Mouse (Mus musculus) brain, embryonic 14.5 days (tissue): ENCODE data around the gene Map1b. TPM values are rescaled to one million over a fixed set of nuclear protein-coding genes. Genes with fewer than 3 reads are reported as not detected.
A peak's percentile ranks its signal among the peaks of the same experiment; 100 is the strongest.

Experiments used
- DNase-seq: peaks from one replicate; pipeline ENCODE4 v3.0.0-alpha.2; 2011; ENCODE audit warnings: low read depth
- CTCF ChIP-seq: fragments of 200-500 bp; IDR thresholded peaks from 2 replicates; pipeline ENCODE4 v1.5.1; 2012; ENCODE audit warnings: inconsistent platforms, mild to moderate bottlenecking, moderate library complexity, borderline replicate concordance; ENCODE audit not compliant: insufficient read depth, insufficient read length; ENCODE audit errors: extremely low read depth
- POLR2A ChIP-seq: fragments of 200-500 bp; IDR thresholded peaks from 2 replicates; pipeline ENCODE4 v1.6.1; 2012; ENCODE audit warnings: mild to moderate bottlenecking, inconsistent platforms, borderline replicate concordance; ENCODE audit not compliant: poor library complexity, insufficient read depth, insufficient read length, severe bottlenecking; ENCODE audit errors: extremely low read depth
- polyA plus RNA-seq: library from polyadenylated mRNA; depleted of rRNA; stranded (reverse); fragments of >200 nt; gene quantifications from 2 replicates; pipeline ENCODE4 v1.2.3, GENCODE M21; 2012; rRNA removed

The Map1b gene
- 124 and 338 TPM in 2 replicates for polyA plus RNA-seq

DNA sequence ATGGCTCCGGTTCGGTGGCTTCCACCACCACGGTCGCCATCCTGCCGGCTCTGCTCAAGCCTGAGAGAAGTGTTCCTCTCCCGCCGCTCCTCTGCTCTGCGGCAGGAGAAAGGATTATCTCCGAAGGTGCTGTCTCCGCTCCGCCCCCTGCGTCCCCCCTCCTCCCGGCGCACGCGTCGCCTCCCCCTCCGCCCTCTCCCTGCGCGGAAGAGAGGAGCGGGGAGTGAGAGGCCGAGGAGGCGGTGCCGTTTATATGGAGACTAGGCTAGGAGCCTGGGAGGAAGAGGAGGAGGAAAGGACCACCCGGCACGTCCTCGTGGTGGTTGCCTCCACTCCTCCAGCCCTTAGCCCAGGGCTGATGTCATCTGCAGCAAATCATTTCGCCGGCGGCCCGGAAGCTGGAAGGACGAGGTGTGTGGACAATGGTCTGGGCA lies at the start of gene Map1b:
Gene Map1b, minus strand, starts transcription at position 93 of the 434 bp plus-strand sequence.
- TF ChIP-seq POLR2A (peak; percentile 78; the same call in 1 of the 2 replicates), CTCF (no peak)
- DNase-seq: peak; percentile 96

DNA sequence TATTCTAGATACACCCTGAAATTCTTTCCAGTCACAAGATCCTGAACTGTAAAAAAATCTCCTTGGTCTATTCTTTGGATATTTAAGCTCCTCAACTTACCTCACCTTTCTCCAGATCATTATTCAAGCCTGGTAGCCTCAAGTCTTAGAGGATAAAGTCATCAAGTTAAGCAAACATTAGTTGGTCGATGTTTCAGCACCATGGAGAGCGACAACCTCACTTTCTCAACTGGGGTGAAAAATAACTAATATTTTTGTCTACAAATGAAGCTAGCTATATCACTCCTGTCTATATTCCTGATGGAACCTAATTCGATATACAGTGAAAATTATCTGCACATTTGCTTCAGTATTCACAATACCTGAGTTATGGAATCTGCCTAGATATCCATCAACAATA lies 48.0 kb upstream of the Map1b start:
- TF ChIP-seq POLR2A (no peak), CTCF (no peak)
- DNase-seq: peak; percentile 42

DNA sequence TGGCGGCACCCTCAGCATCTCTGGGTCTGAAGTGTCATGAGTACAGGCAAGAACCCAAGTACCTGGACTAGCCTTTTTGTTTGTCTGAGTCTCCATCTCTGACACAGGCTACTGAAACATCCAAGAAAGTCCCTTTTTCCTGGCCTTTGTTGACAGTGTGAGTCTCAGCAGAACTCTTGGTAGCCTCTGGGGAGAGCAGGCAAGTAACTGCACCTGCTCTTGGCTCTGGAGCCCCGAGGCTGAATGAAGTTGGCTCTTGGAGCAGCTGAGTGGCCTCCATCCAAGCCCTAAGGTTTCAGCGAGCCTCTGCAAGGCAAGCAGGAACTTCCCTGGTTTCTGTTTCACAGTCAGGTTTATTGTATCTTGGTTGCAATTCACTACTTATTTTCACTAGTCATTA lies 46.7 kb upstream of the Map1b start:
- peak; percentile 63 for DNase-seq

DNA sequence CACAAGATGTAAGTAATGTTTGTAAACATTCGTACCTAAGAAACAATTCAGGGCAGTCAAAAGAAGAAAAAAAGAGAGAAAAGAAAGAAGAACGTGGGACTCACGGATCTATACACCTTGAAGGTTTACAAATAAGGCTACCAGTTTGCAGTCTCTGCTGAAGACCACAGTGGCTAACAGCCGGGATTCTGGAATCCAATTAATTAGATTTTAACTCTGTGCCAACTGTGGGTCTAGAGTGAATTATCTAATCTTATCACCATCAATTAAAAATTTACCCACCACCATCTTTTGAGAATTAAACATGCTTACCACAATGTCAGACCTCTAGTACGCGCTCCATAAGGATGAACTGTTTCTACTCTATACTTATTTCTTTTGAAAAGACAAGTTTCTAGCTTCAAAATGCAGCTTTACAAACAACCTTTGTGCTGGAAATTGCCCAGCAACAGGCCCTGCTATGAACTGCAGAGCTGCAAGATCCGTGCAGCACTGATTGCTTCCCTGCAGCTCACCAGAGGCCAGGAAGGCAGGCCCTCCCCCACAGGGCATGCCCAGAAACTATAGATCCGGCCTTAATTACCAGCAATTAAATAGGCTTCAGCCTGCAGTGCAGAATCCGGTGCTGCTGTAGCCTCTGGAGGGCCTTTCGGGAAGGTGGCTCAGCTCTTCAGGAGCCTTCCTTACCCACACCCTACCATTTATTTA lies 45.7 kb upstream of the Map1b start:
- peak; percentile 90 for DNase-seq
- TF ChIP-seq CTCF (no peak), POLR2A (no peak)

More for the DNA sequence above, 46.7 kb upstream of the Map1b start:
- no peak for TF ChIP-seq CTCF
- no peak for TF ChIP-seq POLR2A

DNA sequence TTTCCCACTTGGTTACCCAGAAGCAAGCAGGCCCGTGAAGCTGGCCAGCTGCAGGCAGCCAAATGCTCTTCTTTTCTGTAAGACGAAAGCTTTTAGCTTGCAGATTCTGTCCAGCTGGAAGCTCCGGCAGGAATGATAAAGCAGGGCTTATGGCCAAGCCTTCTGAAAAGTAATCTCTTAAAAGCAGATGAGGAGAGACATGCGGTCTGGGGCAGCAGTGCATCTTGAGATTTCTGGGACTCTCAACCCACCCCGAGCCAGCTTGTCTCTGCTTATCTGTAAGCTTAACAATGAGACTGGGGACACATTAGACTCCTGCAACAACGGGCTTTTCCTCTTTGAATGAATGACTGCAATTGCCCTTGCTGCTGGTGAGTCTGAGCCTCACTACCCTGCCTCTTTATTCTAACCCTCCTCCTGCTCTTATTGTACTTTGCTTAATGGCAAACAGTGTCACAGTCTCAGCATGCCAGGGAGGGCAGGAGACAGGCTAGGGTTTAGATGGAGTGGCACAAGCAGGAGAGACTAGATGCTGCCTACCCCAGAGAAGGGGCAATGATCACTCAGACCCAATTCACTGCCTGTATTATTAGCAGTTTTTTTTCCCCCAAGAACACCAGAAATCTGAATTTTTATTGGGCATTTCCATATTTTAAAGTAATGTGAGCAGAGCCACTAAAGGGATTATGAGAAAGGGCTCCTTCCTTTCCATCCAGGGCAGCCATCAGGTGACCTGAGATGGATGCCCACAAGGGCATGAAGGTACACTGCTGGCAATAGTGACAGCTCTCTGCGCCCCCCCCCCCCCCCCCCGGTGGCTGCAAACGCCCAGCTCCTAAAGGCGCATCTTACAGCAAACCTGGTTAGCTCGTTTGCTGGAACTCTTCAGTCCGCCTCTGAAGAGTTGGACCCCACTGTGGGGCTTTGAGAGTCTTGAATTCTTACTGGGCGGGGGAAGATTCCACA lies 44.6 kb upstream of the Map1b start:
- no peak for TF ChIP-seq CTCF
- TF ChIP-seq POLR2A: no peak
- peak; percentile 79 for DNase-seq

DNA sequence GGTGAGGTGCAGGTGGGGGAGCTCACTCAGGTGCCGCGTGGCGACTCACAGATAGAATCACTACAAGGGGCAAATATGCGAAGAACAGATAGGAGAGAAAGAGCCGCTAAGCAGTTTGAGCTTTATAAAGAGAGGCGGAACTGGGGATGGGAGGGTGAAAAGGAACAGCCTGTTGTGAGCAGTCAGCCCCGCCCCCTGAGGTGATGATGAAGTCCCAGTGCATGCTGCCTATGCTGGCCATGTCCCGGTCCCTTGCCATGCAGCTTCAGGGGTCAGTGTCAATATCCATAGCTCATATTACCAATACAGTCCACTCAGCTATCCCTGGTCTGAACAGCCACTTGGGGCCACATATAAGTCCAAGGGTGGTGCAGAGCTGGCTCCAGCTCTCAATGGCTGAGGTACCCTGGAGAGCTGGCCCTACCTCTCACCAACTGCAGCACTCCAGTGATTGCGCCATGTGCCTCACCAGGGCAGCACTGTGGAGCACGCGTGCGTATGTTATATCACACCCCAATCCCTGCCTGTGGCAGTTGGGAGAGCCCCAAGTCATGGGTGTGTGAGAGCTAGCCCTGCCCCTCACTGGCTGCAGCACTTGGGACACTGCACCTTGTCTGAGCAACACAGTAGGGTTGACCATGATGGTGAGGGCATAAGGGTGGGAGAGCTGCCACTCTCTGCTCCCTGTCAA lies 42.0 kb upstream of the Map1b start:
- TF ChIP-seq POLR2A: no peak
- TF ChIP-seq CTCF: no peak
- DNase-seq: no peak

DNA sequence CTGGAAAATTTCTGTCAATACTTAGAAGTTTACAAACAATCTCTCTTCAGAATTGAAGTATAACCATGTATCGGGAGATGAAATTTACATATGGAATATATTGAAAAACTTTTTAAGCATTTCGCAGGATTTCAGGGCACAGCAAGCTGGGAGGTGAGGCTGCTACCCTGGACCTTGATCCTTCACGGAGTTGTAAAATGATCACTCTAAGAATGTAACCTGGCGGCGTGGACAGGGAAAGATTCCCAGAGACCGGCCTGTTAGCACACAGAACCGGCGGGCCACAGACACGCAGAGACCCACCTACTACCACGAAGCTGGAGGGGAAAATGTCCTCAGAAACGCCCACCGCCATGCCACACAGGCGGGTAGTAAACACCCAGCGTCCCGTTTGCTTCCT lies 41.5 kb upstream of the Map1b start:
- no peak for DNase-seq
- no peak for TF ChIP-seq CTCF
- no peak for TF ChIP-seq POLR2A

DNA sequence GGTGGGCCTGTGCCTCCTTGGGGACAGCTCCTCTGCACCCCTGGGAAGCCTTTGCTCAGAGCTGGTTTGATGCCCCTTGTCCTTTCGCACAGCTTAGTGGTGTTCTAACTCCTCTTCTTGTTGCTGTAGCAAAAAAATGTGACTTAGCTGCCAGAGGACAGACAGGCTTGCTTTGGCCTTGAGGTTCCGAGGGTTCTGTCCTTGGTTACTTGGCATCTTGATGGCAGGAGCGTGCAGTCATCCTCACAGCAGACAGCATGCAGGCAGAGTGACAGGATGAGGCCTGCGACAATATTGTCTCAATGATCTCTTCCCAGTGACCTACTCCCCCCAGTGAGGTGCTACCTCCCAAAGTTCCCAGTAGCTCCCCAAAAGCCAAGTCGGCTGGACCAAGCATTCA lies 41.0 kb upstream of the Map1b start:
- no peak for DNase-seq
- no peak for TF ChIP-seq CTCF

DNA sequence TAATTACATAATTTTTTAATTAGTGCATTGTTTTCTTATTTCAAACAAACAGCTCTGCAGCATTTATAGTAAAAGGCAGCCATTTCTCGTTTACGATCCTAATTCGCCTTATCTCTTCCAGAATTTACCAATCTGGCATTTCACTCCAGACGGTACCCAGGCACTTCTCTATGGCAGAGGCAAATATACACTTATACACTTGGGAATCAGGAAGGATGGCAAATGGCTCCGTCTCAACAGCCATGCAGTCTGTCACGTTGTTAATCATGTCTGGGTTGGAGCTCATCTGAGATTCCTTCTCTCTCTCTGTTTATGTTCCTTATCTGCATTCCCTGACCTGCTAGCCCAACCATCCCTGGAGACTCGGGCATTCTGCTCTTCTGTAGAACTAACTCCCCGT lies 38.6 kb upstream of the Map1b start:
- TF ChIP-seq POLR2A (no peak), CTCF (no peak)
- peak; percentile 60 for DNase-seq

DNA sequence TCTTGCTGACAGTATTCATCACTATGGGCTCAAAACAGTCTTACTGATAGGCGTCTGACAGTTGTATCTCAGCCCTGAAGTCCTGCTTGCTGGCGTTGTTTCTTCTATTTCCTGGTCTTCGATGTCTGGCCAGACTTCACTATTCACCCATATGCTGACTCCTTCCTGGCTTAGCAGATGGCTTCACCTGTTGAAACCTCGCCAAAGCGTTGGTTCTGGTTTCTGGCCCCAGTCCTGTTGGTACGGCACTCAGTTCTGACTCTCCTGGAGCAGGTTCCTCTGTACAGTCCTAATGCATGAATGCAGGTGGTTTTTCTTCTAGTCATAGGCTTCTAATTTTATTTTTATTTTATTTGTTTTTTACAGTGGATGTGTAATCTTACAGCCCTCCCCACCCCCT lies 38.1 kb upstream of the Map1b start:
- DNase-seq: no peak
- TF ChIP-seq CTCF (no peak), POLR2A (no peak)

DNA sequence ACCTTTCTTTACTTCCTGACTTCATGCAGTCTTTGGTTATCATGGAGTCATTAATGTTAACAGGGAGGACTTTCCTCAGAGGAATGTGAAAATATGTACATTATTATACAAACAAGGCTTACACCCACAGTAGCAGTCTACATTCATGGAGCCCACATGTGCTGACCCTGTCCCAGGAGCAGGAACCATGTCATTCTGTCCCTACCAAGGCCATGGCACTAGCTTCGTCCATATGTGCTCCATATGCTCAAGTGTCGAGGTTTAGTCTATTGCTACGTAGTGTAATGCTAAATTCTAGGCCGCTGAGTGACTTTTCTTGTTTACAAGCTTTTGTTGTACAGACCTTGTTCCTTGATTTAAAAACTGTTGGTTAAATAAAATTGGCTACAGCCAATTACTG lies 36.0 kb upstream of the Map1b start:
- TF ChIP-seq CTCF: no peak
- no peak for TF ChIP-seq POLR2A
- no peak for DNase-seq
